Mouse (Mus musculus) adrenal gland, adult (tissue): Measurements from ENCODE around the gene Zc3hav1l.

Source experiments
- DNase-seq, 2 experiments: peaks; one replicate each; pipeline ENCODE4 v3.0.0; 2022 to 2023; ENCODE audit warnings: low spot score in 1 of 2; ENCODE audit not compliant: inconsistent age in 2 of 2

Zc3hav1l gene

DNA sequence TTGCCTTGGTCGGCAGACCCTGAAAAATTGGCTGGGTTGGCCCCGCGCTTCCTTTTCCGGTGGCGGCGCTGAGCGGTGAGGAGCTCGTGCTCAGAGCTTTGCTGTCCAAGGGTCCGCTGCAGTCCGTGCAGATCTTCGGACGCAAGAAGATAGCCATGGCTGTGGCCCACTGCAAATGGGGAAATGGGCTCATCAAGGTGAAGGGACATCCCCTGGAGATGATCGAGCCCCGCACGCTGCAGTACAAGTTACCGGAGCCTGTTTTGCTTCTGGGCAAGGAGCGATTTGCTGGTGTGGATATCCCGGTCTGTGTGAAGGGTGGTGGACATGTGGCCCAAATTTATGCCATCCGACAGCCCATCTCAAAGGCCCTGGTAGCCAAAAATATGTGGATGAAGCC is 14.6 kb downstream of the Zc3hav1l start:
- DNase-seq, result no peak

DNA sequence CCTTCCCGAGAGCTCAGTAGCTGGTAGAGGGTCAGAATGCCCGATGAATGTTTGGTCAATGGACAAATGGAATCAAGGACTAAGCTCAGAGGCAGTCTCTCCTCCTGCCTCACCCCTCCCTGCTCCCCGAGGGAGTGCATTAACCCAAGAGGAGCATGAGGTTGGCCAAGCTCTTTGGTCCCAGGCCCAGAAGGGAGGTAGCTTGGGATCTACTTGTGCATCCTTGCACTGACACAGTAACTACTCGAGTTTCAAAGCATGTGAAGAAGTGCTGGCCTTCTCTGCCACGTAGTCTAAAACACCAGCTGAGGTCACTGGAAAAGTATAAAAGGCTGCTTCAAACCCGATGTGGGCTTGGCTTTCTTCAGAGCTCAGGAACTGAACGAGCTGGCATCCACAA is 34.6 kb downstream of the Zc3hav1l start:
- no peak for DNase-seq

DNA sequence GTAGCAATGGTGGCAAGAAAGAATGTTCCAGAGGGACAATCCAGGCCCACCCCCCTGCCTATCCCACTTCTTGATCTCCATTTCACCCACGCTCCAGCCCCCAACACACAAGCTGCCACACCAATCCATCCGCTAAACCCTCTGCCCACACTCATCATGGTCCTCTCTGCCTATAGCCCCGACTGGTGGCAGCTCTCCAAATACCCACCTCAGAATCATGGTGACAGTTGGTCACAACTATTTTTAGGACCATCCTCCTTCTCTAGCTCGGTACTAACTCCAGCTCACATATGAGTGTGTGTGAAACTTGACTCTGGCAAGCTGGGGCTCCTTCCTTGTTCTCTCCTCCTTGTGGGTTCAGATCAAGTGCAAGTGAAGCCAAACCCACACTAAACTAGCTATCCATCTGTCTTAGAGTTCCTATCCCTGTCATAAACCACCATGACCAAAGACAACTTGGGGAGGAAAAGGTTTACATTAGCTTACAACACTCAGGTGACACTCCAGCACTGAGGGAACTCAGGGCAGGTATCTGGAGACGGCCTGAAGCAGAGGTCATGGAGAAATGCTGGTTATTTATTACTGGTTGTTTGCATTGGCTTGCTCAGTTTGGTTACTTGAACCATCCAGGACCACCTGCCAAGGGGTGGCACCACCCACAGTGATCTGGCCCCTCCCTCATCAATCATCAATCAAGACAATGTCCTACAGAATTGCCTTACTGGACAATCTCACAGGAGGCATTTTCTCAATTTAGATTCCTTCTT is 35.5 kb downstream of the Zc3hav1l start:
- DNase-seq, result no peak

DNA sequence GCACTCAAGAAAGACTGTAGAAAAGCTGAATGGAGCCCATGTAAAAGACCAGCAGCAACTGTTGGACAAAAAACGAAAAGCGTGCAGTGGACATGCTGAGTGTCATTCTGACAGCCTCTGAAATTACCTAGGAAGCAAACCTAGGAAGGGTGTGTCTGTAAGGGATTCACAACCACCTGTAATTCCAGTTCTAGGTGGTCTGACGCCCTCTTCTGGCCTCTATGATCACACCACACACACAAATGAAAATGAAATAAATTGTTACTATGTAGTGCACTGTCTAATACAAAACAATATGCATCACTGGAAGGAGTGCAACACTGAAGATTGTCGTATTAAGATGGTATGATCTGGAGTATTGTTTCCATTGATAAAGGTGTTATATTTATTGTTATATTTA is 37.2 kb downstream of the Zc3hav1l start:
- DNase-seq, result no peak

DNA sequence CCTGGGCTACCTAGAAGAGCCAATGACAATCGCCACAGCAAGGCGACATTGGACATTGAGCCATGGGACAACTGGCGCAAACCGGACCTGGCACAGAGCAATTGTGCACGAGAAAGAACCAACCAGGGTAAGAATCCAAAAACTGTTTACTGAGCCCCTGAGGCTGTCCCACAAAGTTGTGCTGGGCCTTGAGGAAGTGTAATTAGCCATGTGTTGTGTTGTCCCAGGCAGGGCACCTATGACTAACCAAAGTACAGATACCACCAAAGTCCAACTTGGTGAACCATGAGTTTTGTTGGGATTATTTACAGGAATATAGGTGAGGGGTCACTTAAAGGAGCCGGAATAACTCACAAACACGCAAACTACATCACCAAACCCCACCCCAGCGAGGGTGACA is 41.6 kb downstream of the Zc3hav1l start:
- no peak for DNase-seq

DNA sequence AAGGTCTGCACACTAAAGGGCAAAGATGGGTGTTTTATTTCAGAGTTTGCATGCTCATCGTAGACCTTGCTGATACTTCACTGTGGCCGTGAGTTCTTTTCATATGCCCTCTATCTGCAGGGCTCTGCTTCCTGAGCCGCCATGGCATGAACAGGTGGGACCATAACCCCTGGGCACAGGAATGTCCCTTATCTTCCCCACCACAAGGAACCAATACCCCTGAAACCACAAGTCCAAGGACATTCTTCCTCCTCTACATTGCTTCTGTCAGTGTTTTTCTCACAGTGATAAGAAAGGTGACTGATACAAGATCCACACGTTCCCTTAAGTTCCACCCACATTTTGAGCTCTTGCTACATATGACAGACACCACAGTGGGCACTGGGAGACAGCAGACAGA is 42.3 kb downstream of the Zc3hav1l start:
- DNase-seq, result no peak

DNA sequence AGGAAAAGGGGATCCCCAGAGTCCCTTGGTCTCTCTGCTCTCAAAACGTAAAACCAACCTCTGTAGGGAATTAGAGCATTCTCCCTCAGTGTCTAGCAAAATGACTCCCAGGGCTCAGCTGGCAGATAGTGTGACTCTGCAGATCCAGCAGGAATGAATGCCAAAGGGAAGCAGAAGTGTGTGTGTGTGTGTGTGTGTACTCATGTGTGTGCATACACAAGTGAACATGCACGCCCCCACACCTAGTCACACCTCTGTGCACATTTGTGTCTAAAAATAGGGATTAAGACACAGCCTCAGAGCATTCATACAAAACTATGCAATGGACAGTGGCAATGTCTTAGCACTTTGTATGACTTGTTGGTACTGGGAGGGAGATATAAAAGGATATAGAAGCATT is 43.3 kb downstream of the Zc3hav1l start:
- DNase-seq, result no peak

DNA sequence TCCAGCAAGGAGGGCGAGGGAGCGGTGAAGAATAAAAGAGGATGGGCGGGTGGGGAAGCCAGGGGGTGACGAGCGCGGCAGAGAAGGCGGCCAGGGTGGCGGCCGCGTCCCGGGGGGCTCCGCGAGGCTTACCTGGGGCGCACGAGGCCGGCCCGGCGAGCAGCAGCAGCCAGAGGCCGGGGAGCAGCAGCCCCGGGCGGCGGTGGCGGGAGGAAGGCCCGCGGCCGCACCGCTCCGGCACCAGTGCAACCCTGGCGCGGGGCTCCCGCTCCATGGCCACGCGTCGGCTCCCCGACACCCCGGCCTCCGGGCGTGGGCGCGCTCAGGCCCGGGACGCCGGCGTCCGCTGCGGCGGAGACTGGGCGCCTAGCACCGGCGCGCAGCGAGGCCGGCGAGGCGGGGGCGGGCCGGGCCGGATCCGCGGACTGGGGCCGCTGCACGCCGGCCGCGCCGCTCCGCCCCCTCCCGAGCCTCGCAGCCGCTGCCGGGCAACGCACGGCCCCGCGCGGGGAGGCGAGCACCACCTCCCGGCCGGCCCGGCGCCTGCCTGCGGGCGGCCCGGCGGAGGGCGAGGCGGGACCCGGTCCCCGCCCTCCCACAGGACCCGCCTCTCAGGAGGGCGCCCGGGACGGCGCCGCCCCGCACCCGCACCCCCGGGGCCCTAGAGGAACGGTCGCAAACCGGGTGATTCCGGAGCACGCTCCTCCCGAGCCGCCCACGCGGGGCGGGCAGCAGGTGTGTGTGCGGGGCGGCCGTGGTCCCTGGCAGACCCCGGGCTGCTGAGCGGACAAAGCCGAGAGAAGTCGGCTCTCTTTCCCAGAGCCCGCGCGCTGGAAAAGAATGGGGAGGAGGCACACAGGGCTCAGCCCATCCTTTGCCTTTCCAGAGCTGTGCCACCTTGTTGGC is 45.1 kb downstream of the Zc3hav1l start, which contains the start of gene D630045J12Rik:
Gene D630045J12Rik (minus strand): TSS at position 274 of the 906 bp plus-strand sequence.
- peak; percentile 86 to 91 for DNase-seq

DNA sequence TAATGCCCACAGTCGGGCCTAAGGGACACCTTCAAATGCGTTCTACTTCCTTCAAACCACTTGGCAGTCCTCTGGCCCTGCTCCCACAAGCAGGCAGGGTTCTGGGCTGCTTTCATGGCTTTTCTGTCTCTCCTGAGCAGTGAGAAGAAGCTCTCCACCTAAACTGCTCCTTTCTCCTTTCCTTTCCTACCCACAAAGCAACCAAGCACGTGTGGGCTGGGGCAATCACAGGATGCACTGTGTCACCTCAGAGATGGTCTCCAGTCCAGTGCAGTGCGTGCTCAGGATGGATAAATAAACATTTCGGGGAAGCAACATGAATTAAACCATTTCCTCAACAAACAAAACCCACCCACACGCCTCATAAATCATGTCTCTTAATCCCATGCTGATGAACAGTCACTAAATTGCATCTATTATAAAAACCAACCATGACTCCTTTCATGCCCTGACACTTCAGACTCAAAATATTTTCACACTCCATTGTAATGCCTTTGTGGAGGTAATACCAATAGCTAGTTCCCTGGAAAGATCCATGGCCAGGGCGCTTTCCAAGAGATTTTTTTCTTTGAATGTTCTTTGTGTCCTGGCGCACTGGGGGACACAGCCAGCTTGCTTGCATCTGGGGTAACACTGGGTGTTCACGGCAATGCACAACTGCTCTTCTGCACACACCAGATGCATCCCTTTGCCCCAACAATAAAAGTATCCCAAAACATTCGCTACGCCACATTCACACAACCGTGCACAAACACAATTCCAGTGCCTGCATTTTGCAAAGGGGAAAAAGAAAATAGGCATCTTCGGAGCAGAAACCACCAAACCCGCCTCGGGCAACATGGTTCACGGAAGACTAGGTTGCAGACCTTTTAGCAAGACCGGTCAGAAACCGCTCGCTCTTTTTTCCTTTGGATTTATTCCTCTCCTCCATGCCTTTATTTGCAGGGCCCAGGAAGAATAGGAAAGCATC is 46.0 kb downstream of the Zc3hav1l start:
- peak in 1 of 2 experiments; percentile 34 for DNase-seq

DNA sequence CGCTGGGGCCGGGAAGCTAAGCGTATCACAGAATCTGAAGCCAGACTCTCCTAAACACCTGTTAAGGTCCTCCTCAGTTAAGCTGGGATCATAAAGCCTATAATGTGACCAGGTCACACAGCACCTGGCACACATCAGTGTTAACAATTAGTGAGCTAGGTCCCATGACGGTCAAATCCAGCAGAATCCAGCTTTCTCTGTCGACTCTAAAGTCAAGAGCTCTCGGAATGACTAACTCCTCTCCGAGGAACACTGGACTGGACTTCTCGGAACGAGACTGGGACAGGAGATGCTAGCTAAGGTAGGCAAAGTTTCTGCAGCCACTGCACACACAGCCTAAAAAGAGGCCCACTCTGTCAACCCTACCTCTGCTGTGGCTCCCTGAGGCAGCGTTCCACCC is 46.9 kb downstream of the Zc3hav1l start:
- DNase-seq, result no peak

DNA sequence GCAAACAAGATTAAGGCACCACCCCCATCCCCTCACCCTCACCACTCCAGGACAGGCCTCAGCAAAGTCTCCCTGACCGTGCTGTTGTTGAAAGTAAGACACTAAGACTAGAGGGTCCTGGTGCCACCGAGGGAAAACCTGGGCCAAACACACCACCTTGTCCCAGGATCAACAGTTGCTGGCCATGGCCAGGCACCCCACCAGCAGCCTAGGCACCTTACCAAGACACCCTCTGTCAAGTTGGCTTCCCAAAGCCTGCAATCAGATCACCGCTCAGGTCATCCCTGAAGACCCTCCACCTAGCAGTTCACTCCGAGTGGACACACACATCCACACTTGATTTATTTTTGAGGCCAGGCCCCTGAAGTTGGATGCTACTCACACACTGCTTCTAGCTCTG is 47.6 kb downstream of the Zc3hav1l start:
- DNase-seq, result no peak

DNA sequence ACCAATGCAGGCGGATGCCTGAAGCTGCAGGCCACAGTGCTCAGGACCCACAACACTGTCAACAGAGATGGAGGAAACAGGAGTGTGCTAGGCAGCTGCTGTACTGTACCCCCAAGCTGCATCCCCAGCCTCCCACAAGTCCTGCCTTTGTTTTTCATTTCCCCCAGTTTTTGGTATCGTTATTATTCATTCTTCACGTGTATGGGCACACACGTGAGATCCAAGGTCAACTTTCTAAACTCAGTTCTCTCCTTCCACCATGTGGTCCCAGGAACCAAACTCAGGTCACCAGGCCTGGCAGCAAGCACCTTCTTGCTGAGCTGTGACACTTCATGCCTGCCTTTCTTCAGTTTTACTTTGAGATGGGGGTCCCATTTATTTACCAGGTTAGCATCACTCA is 51.7 kb downstream of the Zc3hav1l start:
- DNase-seq, result no peak

DNA sequence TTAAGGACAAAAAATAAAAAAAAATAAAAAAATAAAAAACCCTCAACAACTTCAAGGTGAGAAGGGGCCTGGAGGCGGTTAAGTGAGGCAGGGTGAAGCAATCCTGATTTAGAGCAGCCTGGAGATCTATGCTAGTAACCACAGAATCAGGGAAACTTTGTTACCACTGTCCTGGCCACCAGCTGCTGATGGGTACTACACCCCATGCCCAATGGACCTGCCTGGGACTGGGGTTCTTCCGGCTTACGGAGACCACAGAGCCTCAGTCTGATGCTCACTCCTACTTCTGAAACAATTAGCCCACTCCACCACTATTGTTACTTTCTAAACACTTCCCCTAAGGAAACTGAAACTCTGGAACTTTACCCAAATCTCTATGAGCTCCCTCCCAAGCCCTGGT is 54.3 kb downstream of the Zc3hav1l start:
- DNase-seq, result no peak

DNA sequence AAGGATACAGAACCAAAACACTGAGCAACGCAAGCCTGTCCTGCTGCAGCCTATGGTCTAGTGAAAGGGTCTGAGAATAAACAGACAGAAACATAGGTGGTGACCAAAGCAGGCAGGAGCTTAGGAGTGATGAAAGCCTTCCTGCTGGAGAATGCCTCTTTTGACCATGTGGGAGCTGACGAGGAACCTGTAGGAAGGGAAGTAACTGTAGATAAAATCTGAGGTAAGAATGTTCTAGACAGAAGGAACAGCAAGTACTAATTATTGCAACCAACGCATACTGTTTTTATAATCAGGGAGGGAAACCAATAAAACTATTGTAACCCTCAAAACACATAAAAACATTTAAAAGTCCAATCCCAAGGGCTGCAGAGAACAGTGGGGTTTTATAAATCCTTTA is 54.9 kb downstream of the Zc3hav1l start:
- no peak for DNase-seq

DNA sequence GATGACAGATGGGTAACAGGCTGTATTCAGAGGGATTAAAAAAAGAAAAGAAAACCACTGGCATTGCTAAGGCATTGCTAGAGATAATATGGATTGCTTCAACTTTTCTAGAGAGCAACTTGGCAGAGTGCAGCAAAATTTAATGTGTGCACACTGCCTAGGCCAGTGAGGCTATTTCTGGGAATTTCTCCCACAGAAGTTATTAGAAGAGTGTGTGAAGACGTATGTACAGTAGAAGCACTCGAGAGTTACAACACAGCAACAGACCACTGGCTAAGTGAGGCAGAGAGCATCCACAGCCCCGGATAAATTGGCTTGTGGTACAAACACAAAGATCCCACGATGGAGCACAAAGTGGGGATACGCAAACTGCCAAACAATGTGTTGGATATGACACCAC is 56.2 kb downstream of the Zc3hav1l start:
- DNase-seq, result no peak

DNA sequence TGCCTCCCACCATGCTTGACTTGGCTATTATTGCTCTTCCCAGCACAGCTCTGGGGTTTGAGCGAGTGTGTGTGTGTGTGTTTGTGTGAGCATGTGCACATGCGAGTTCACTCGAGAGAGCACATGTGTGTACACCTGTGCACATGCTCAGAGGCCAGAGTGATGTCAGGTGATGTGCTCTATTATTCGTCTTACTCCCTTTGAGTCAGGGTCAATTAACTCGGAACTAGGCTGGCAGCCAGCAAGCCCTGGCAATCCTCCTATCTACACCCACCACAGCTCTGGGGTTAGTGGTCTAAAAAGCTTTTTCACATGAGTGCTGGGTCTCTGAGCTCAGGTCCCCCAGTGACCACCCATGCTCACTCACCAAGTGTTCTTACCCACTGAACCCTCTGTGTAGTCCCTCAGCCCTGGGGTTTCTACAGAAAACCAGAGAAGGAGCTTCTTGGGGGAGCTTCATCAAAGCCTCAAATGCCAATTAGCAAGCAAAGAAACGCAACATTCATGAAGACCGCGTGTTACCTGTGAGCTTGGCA is 56.7 kb downstream of the Zc3hav1l start:
- no peak for DNase-seq

DNA sequence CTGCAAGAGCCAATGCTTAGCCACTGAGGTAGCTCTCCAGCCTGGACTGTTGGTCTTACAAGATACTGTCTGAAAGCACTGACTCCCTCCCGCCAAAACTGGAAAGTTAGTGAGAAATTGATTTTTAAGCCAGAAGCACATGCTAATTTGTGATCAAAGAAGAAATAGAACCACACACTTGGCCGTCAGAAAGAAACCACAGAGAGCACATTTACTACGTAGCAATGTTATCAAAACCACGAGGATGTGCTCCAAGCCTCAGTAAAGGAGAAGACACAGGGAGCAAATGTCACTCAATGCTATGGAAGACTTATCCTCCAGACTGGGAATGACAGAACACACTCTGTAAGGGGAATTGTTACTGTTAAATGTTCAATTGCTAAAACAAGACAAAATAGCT is 57.6 kb downstream of the Zc3hav1l start:
- no peak for DNase-seq

DNA sequence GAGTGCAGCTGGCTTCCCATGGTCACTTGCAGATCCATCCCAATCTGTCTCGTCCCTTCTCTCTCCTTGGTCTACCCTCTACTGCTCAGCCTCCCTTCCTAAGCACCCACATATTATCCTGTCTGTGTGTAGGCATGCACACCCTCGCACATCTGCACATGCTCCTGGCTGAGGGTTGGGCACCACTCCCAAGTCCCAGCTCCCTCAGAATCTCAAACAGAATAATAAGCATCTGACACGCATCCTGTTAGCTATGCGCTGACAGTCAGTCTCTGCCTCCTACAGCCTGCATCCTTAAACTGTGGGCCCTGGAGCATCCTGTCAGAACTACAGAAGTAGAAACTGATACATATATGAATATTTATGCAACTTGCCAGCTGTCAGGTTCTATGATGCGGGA is 58.4 kb downstream of the Zc3hav1l start:
- no peak for DNase-seq

DNA sequence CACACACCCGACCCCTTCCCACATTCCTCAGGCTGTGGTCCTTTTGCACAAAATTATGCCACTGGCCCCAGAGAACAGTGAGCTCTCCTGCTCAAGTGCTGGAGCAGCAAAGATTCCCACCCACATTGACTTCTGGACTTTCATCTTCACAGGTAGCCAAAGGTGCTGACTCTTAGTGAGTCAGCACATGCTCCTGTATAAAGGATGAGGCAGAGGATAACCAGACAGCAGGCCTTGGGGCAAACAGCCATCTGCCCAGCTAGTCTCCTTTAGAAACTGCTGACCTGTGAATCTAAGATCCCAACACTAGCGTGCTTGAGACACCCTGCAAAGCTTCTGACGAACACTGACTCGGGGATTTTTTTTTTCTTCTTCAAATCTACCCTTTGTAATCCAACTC is 60.7 kb downstream of the Zc3hav1l start:
- no peak for DNase-seq
